Mouse (Mus musculus) spleen, adult 2 months (tissue): ENCODE results near the gene Anxa1. TPM values are rescaled to one million over a fixed set of nuclear protein-coding genes. Genes with fewer than 3 reads are reported as not detected.

Experiments
- DNase-seq, 2 experiments: peaks; one replicate each; pipeline versions ENCODE4 v3.0.0 to v3.0.0-alpha.2; 2012 to 2021; ENCODE audit warnings: low spot score in 2 of 2, low read depth in 1 of 2
- H3K27ac ChIP-seq: fragments of 200-500 bp; 2 replicates; pipeline ENCODE4 v1.5.1; 2012; ENCODE audit warnings: low read length, inconsistent platforms; ENCODE audit not compliant: insufficient read depth
- H3K27me3 ChIP-seq: fragments of 200-500 bp; 2 replicates; pipeline ENCODE4 v1.6.1; 2012; ENCODE audit warnings: mild to moderate bottlenecking, moderate library complexity, low read length, inconsistent platforms; ENCODE audit not compliant: control insufficient read depth, insufficient read depth
- H3K36me3 ChIP-seq: fragments of 200-500 bp; 2 replicates; pipeline ENCODE4 v1.6.1; 2012; ENCODE audit warnings: mild to moderate bottlenecking, low read length, inconsistent platforms; ENCODE audit not compliant: control insufficient read depth, insufficient read depth
- H3K4me1 ChIP-seq: fragments of 200-500 bp; 2 replicates; pipeline ENCODE4 v1.6.1; 2011; ENCODE audit warnings: inconsistent platforms; ENCODE audit not compliant: control insufficient read depth, insufficient read depth, insufficient read length
- H3K4me3 ChIP-seq: fragments of 200-500 bp; 2 replicates; pipeline ENCODE4 v1.5.1; 2011; ENCODE audit warnings: mild to moderate bottlenecking, inconsistent platforms; ENCODE audit not compliant: insufficient read depth, insufficient read length; ENCODE audit errors: extremely low read depth
- CTCF ChIP-seq: fragments of 200-500 bp; IDR thresholded peaks from 2 replicates; pipeline ENCODE4 v1.5.1; 2011; ENCODE audit warnings: mild to moderate bottlenecking, inconsistent platforms; ENCODE audit not compliant: insufficient read depth, insufficient read length, insufficient replicate concordance; ENCODE audit errors: extremely low read depth
- POLR2A ChIP-seq: fragments of 200-500 bp; IDR thresholded peaks from 2 replicates; pipeline ENCODE4 v1.6.1; 2011; ENCODE audit warnings: low read depth, low read length, inconsistent platforms
- WGBS: fragments of 180-500 bp; shearing (Covaris S2); methylation state at CpG from one replicate; pipeline ENCODE4 v1.1.7; 2018; 5-methylcytosine and 5-hydroxymethylcytosine counted together
- polyA plus RNA-seq: library from polyadenylated mRNA; depleted of rRNA; stranded (reverse); fragments of >200 nt; gene quantifications from 2 replicates; pipeline ENCODE4 v1.2.3, GENCODE M21; 2012; rRNA removed

Anxa1 gene
- 3.1 and 4.0 TPM in 2 replicates for polyA plus RNA-seq

- DNase-seq, result peak in 1 of 2 experiments; percentile 14
- Histone ChIP-seq H3K4me1 (peaks cover 3% of the 10 kb centered on the region; the same call in 1 of the 2 replicates), H3K27ac (peak within 1 kb of the TSS; percentile 69; the same call in 1 of the 2 replicates), H3K27me3 (no peaks in the 10 kb centered on the region), H3K4me3 (peak within 1 kb of the TSS; percentile 35), H3K36me3 (no peaks in the 10 kb centered on the region)
- WGBS, result 1% methylated on average over 5 of the region's 5 CpGs
- TF ChIP-seq POLR2A (no peak; the same call in 1 of the 2 replicates), CTCF (no peak)
These were observed at the start of gene Anxa1 for GRCm38 (mm10) chr19:20390455-20390994. Gene Anxa1, minus strand, starts transcription at chr19:20390944.

GRCm38 (mm10) chr19:20437043-20437442 lies 46.3 kb upstream of the Anxa1 start:
- no peaks in the 10 kb centered on the region for H3K27me3 ChIP-seq
- H3K4me1 ChIP-seq, result no peaks in the 10 kb centered on the region
- H3K4me3 ChIP-seq, result no peak overlapping the region
- no peaks in the 10 kb centered on the region for H3K36me3 ChIP-seq
- TF ChIP-seq POLR2A (no peak), CTCF (no peak)
- WGBS, result 59% methylated on average over 5 of the region's 5 CpGs
- H3K27ac ChIP-seq, result no peak overlapping the region
- no peak for DNase-seq

- 6% methylated on average over 3 of the region's 3 CpGs for WGBS
- TF ChIP-seq POLR2A (no peak), CTCF (peak; percentile 59; the same call in 1 of the 2 replicates)
These were observed 43.8 kb upstream of the Anxa1 start for GRCm38 (mm10) chr19:20434541-20434940.

GRCm38 (mm10) chr19:20433966-20434365 lies 43.2 kb upstream of the Anxa1 start:
- H3K4me3 ChIP-seq, result no peak overlapping the region
- H3K36me3 ChIP-seq, result no peaks in the 10 kb centered on the region
- no peak for DNase-seq
- no peaks in the 10 kb centered on the region for H3K4me1 ChIP-seq
- no peaks in the 10 kb centered on the region for H3K27me3 ChIP-seq
- TF ChIP-seq CTCF (no peak), POLR2A (no peak)
- 61% methylated on average over 5 of the region's 5 CpGs for WGBS
- H3K27ac ChIP-seq, result no peak overlapping the region

More at GRCm38 (mm10) chr19:20434541-20434940, 43.8 kb upstream of the Anxa1 start:
- Histone ChIP-seq H3K36me3 (no peaks in the 10 kb centered on the region), H3K4me3 (no peak overlapping the region; the same call in 1 of the 2 replicates), H3K27ac (no peak overlapping the region), H3K27me3 (no peaks in the 10 kb centered on the region), H3K4me1 (no peaks in the 10 kb centered on the region)
- DNase-seq, result peak; percentile 9 to 49

GRCm38 (mm10) chr19:20426443-20427161 lies 35.9 kb upstream of the Anxa1 start:
- H3K36me3 ChIP-seq, result no peaks in the 10 kb centered on the region
- no peak for TF ChIP-seq POLR2A
- no peak for TF ChIP-seq CTCF
- no peak overlapping the region for H3K4me3 ChIP-seq
- H3K27ac ChIP-seq, result no peak overlapping the region
- DNase-seq, result no peak
- 94% methylated on average over 12 of the region's 12 CpGs for WGBS
- H3K27me3 ChIP-seq, result no peaks in the 10 kb centered on the region
- H3K4me1 ChIP-seq, result no peaks in the 10 kb centered on the region

- 95% methylated on average over 3 of the region's 3 CpGs for WGBS
- H3K27ac ChIP-seq, result no peak overlapping the region
These were observed 20.5 kb upstream of the Anxa1 start for GRCm38 (mm10) chr19:20411276-20411675.

More at GRCm38 (mm10) chr19:20411276-20411675, 20.5 kb upstream of the Anxa1 start:
- DNase-seq, result no peak
- TF ChIP-seq POLR2A (no peak), CTCF (no peak)
- Histone ChIP-seq H3K4me1 (peaks cover 6% of the 10 kb centered on the region; the same call in 1 of the 2 replicates), H3K36me3 (no peaks in the 10 kb centered on the region), H3K4me3 (no peak overlapping the region), H3K27me3 (no peaks in the 10 kb centered on the region)
